13 mouse cellular contexts compared by ENCODE assay signal in genomic region chr10:96540828-96541227, GRCm38 (mm10).
"Had no signal": no experiment of that assay in that cellular context is flagged by ENCODE, and none has a peak within 500 bp of the region (broad histone marks: within the 10 kb centered on the region; RNA-seq: fewer than 3 reads in every experiment).

No protein-coding gene starts in this region.

- H3K27ac ChIP-seq: left cerebral cortex, adult 2 months; limb, embryonic 15.5 days; liver, embryonic 13.5 days; lung, embryonic 15.5 days; midbrain, embryonic 12.5 days; neural tube, embryonic 15.5 days had no signal

- H3K4me1 ChIP-seq: limb, embryonic 15.5 days; liver, embryonic 13.5 days; midbrain, embryonic 12.5 days; neural tube, embryonic 15.5 days had no signal

- H3K4me3 ChIP-seq: left cerebral cortex, adult 2 months; limb, embryonic 15.5 days; liver, embryonic 13.5 days; lung, embryonic 15.5 days; midbrain, embryonic 12.5 days; myocyte; neural tube, embryonic 15.5 days had no signal

- ATAC-seq: intestine, embryonic 16.5 days; liver, postnatal 0 days had no signal

- H3K9ac ChIP-seq: limb, embryonic 15.5 days; liver, embryonic 13.5 days; liver, postnatal 0 days; lung, embryonic 15.5 days; midbrain, embryonic 12.5 days; neural tube, embryonic 15.5 days had no signal

- H3K36me3 ChIP-seq: limb, embryonic 15.5 days; liver, embryonic 13.5 days; lung, embryonic 15.5 days; midbrain, embryonic 12.5 days; neural tube, embryonic 15.5 days had no signal

- H3K4me2 ChIP-seq: limb, embryonic 15.5 days; liver, embryonic 13.5 days; lung, embryonic 15.5 days; midbrain, embryonic 12.5 days; neural tube, embryonic 15.5 days had no signal

- DNase-seq: kidney, adult 8-10 months; kidney, postnatal 25 days; liver, embryonic 13.5 days; liver, postnatal 0 days; thymus, adult 2 months; thymus, postnatal 25 days had no signal

- H3K9me3 ChIP-seq: limb, embryonic 15.5 days; liver, embryonic 13.5 days; lung, embryonic 15.5 days; midbrain, embryonic 12.5 days; neural tube, embryonic 15.5 days had no signal

- H3K27me3 ChIP-seq: limb, embryonic 15.5 days; liver, embryonic 13.5 days; lung, embryonic 15.5 days; midbrain, embryonic 12.5 days; neural tube, embryonic 15.5 days had no signal
